Mouse (Mus musculus): ENCODE results near the gene Pkp3. TPM values are rescaled to one million over a fixed set of nuclear protein-coding genes. Genes with fewer than 3 reads are reported as not detected.

Gene Pkp3
- polyA plus RNA-seq, 1 experiment: 19.6 TPM

DNA sequence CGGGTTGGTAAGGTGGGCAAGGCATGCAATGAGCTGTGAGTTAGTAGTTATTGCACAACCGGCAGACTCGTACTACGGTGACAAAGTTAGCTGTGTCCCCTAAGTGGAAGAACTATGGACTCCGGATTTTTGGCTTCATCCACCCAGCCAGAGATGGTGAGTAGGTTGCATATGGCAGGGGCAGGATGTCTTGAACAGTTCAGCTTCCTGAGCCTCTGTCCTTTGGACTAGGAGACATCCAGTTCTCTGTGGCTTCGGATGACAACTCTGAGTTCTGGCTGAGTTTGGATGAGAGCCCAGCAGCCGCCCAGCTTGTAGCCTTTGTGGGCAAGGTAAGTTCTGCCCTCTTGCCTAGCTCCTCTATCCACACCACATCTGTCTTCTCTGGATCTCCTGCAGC lies 13.4 kb upstream of the Pkp3 start:
- H3K4me3 ChIP-seq (ENCODE audit: low read depth, low read length): no peak overlapping the region
- H3K36me3 ChIP-seq (ENCODE audit: control insufficient read depth, insufficient read depth, low read length, poor library complexity, severe bottlenecking): peaks cover 15% of the 10 kb centered on the region
- H3K4me1 ChIP-seq (ENCODE audit: control insufficient read depth, insufficient read depth, low read length): peaks cover 10% of the 10 kb centered on the region
- no peak for TF ChIP-seq CTCF (IDR thresholded peaks at IDR 0.05; ENCODE audit: low read depth, low read length)
- no peak for TF ChIP-seq POLR2A (IDR thresholded peaks at IDR 0.05; ENCODE audit: insufficient read depth, low read length)
- no peak for TF ChIP-seq EP300 (IDR thresholded peaks at IDR 0.05; ENCODE audit: insufficient read depth, low read depth, low read length)
- H3K27me3 ChIP-seq (ENCODE audit: control insufficient read depth, insufficient read depth, low read length, poor library complexity, severe bottlenecking): no peaks in the 10 kb centered on the region
- H3K9me3 ChIP-seq (replicated peaks; ENCODE audit: control insufficient read depth, insufficient read depth, low read length, poor library complexity, severe bottlenecking): no peaks in the 10 kb centered on the region
- H3K27ac ChIP-seq (ENCODE audit: insufficient read depth, low read length): no peak overlapping the region
- H3K9ac ChIP-seq (ENCODE audit: low read depth, poor library complexity, severe bottlenecking): no peak overlapping the region

DNA sequence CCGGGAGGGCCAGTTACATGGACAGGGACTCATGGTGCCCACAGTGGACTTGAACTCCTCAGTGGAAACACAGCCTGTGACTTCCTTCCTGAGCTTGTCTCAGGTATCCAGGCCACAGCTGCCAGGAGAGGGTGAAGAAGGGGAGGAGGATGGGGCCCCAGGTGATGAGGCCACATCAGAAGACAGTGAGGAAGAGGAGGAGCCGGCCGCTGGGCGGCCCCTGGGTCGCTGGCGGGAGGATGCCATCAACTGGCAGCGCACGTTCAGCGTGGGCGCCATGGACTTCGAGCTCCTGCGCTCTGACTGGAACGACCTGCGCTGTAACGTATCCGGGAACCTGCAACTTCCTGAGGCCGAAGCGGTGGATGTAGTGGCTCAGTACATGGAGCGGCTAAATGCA lies 9.7 kb upstream of the Pkp3 start:
- no peak overlapping the region for H3K4me3 ChIP-seq (ENCODE audit: low read depth, low read length)
- peaks cover 15% of the 10 kb centered on the region for H3K36me3 ChIP-seq (ENCODE audit: control insufficient read depth, insufficient read depth, low read length, poor library complexity, severe bottlenecking)

DNA sequence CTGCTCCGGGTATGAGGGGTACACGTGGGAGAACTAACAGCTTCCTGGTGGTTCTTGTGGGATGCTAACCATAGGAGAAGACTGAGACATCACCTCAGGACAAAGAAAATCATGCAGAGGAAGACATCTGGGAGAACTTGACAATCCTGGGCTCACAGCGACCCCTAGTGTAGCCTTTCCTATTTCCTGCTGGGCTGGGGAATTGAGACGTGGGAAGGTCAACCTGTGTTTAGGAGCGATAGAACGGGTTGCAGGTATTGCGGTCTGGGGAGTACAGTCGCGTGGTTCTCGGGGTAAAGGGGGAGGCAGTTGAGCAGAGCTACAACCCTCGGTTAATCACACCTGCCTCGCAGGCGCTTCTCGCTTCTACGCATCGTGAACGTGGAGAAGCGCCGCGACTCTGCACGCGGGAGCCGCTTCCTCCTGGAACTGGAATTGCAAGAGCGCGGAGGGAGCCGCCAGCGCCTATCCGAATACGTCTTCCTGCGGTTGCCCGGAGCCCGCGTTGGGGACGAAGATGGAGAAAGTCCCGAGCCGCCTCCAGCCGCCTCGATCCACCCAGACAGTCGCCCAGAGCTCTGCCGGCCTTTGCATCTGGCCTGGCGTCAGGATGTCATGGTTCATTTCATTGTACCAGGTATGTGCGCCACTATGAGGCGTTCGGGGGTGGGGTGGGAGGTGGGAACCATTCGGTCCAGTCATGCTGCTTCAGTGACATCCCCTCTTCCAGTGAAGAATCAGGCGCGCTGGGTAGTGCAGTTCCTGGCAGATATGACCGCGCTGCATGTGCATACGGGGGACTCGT lies 7.8 kb upstream of the Pkp3 start:
- Histone ChIP-seq H3K36me3 (ENCODE audit: control insufficient read depth, insufficient read depth, low read length, poor library complexity, severe bottlenecking) (peaks cover 9% of the 10 kb centered on the region), H3K27ac (ENCODE audit: insufficient read depth, low read length) (no peak overlapping the region)

More for the DNA sequence above, 9.7 kb upstream of the Pkp3 start:
- H3K9me3 ChIP-seq (replicated peaks; ENCODE audit: control insufficient read depth, insufficient read depth, low read length, poor library complexity, severe bottlenecking): no peaks in the 10 kb centered on the region
- H3K9ac ChIP-seq (ENCODE audit: low read depth, poor library complexity, severe bottlenecking): no peak overlapping the region
- H3K27me3 ChIP-seq (ENCODE audit: control insufficient read depth, insufficient read depth, low read length, poor library complexity, severe bottlenecking): no peaks in the 10 kb centered on the region
- no peak overlapping the region for H3K27ac ChIP-seq (ENCODE audit: insufficient read depth, low read length)
- TF ChIP-seq EP300 (IDR thresholded peaks at IDR 0.05; ENCODE audit: insufficient read depth, low read depth, low read length) (no peak), CTCF (IDR thresholded peaks at IDR 0.05; ENCODE audit: low read depth, low read length) (no peak), POLR2A (IDR thresholded peaks at IDR 0.05; ENCODE audit: insufficient read depth, low read length) (no peak)
- peaks cover 13% of the 10 kb centered on the region for H3K4me1 ChIP-seq (ENCODE audit: control insufficient read depth, insufficient read depth, low read length)

DNA sequence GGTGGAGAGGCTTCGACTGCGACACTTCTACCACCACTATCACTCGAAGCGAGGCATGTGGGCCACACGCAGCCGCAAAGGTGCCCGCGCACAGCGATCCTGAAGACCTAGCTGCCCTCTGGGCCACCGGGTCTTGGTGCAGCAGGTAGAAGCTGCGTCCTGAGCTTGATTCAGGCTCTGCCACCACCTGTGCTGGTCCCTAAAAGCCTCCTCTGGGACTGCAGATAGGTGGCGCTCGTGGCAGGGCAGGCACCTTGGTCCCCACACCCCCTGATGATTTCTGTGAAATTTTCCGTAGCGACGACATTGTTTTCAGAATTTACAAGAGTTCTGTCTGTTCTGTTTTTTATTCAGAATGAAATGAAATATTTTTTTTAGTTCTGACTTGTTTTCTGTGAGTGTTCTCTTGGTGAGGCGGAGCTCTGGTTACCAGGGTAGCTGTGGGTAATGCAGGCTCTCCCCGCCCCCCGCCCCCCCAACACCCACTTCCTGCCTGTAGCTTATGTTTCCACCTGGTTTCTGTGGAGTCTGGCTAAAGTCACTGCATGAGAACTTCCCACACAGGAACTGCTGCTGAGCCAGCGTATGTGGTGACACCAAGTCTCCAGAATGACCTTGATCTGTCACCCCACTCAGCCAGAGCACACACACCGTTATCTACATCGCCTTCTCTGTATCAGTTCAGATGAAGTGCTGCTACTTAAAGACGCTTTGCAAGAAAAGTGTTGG lies 5.8 kb upstream of the Pkp3 start:
- Histone ChIP-seq H3K4me3 (ENCODE audit: low read depth, low read length) (peak overlapping the region; percentile 22; the same call in 1 of the 2 replicates), H3K9me3 (replicated peaks; ENCODE audit: control insufficient read depth, insufficient read depth, low read length, poor library complexity, severe bottlenecking) (no peaks in the 10 kb centered on the region), H3K27me3 (ENCODE audit: control insufficient read depth, insufficient read depth, low read length, poor library complexity, severe bottlenecking) (no peaks in the 10 kb centered on the region), H3K9ac (ENCODE audit: low read depth, poor library complexity, severe bottlenecking) (no peak overlapping the region), H3K36me3 (ENCODE audit: control insufficient read depth, insufficient read depth, low read length, poor library complexity, severe bottlenecking) (peaks cover 5% of the 10 kb centered on the region; the same call in 1 of the 2 replicates), H3K4me1 (ENCODE audit: control insufficient read depth, insufficient read depth, low read length) (peaks cover 5% of the 10 kb centered on the region), H3K27ac (ENCODE audit: insufficient read depth, low read length) (no peak overlapping the region)
- TF ChIP-seq CTCF (IDR thresholded peaks at IDR 0.05; ENCODE audit: low read depth, low read length): peak; percentile 86
- TF ChIP-seq EP300 (IDR thresholded peaks at IDR 0.05; ENCODE audit: insufficient read depth, low read depth, low read length): no peak

More for the DNA sequence above, 7.8 kb upstream of the Pkp3 start:
- Histone ChIP-seq H3K4me1 (ENCODE audit: control insufficient read depth, insufficient read depth, low read length) (peaks cover 5% of the 10 kb centered on the region), H3K27me3 (ENCODE audit: control insufficient read depth, insufficient read depth, low read length, poor library complexity, severe bottlenecking) (no peaks in the 10 kb centered on the region), H3K9ac (ENCODE audit: low read depth, poor library complexity, severe bottlenecking) (peak overlapping the region; percentile 22; the same call in 1 of the 2 replicates), H3K9me3 (replicated peaks; ENCODE audit: control insufficient read depth, insufficient read depth, low read length, poor library complexity, severe bottlenecking) (no peaks in the 10 kb centered on the region), H3K4me3 (ENCODE audit: low read depth, low read length) (peak overlapping the region; percentile 35)
- TF ChIP-seq CTCF (IDR thresholded peaks at IDR 0.05; ENCODE audit: low read depth, low read length): peak; percentile 79
- TF ChIP-seq POLR2A (IDR thresholded peaks at IDR 0.05; ENCODE audit: insufficient read depth, low read length): peak; percentile 6
- TF ChIP-seq EP300 (IDR thresholded peaks at IDR 0.05; ENCODE audit: insufficient read depth, low read depth, low read length): no peak

DNA sequence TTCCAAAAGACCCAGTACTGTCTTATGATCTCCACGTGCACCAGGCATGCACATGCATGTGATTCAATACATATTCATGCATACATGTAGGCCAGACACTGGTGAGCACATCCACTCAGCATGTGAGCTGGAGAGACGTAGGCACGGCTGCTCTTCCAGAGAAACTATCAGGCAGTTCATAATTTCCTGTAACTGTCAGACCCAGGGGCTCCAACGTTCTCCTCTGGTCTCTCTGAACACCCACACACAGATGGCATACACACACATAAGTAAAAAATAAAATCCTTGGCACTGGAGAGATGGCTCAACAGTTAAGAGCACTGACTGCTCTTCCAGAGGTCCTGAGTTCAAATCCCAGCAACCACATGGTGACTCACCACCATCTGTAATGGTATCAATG lies 4.2 kb upstream of the Pkp3 start:
- H3K4me1 ChIP-seq (ENCODE audit: control insufficient read depth, insufficient read depth, low read length): peaks cover 4% of the 10 kb centered on the region
- H3K27me3 ChIP-seq (ENCODE audit: control insufficient read depth, insufficient read depth, low read length, poor library complexity, severe bottlenecking): no peaks in the 10 kb centered on the region
- no peaks in the 10 kb centered on the region for H3K36me3 ChIP-seq (ENCODE audit: control insufficient read depth, insufficient read depth, low read length, poor library complexity, severe bottlenecking)
- no peak overlapping the region for H3K27ac ChIP-seq (ENCODE audit: insufficient read depth, low read length)
- no peak overlapping the region for H3K4me3 ChIP-seq (ENCODE audit: low read depth, low read length)
- H3K9me3 ChIP-seq (replicated peaks; ENCODE audit: control insufficient read depth, insufficient read depth, low read length, poor library complexity, severe bottlenecking): no peaks in the 10 kb centered on the region
- TF ChIP-seq POLR2A (IDR thresholded peaks at IDR 0.05; ENCODE audit: insufficient read depth, low read length) (no peak), CTCF (IDR thresholded peaks at IDR 0.05; ENCODE audit: low read depth, low read length) (no peak), EP300 (IDR thresholded peaks at IDR 0.05; ENCODE audit: insufficient read depth, low read depth, low read length) (no peak)
- H3K9ac ChIP-seq (ENCODE audit: low read depth, poor library complexity, severe bottlenecking): no peak overlapping the region

DNA sequence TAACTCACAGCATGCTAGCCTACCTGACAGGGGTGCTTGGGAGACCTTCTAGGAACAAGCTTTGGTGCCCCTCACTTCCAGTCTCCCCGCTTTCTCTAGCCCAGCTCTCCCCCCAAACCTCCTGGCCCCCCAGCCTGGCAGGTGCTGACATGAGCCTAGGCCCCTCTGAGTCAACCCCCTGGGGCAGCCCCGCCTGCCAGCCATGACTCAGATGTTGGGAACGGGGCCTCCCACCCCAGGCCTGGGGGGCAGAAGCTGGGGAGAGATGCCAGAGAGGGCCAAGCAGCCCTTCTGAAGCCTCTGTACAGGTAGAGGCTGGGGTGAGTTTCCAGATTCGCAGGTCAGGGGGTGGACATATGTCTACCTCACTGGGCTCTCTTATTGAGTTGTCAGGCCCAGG lies 858 bp downstream of the Pkp3 start:
- H3K27me3 ChIP-seq (ENCODE audit: control insufficient read depth, insufficient read depth, low read length, poor library complexity, severe bottlenecking): no peaks in the 10 kb centered on the region
- no peak overlapping the region for H3K4me3 ChIP-seq (ENCODE audit: low read depth, low read length)
- no peaks in the 10 kb centered on the region for H3K36me3 ChIP-seq (ENCODE audit: control insufficient read depth, insufficient read depth, low read length, poor library complexity, severe bottlenecking)
- TF ChIP-seq POLR2A (IDR thresholded peaks at IDR 0.05; ENCODE audit: insufficient read depth, low read length) (no peak), EP300 (IDR thresholded peaks at IDR 0.05; ENCODE audit: insufficient read depth, low read depth, low read length) (no peak), CTCF (IDR thresholded peaks at IDR 0.05; ENCODE audit: low read depth, low read length) (no peak)
- H3K4me1 ChIP-seq (ENCODE audit: control insufficient read depth, insufficient read depth, low read length): peaks cover 4% of the 10 kb centered on the region
- H3K9me3 ChIP-seq (replicated peaks; ENCODE audit: control insufficient read depth, insufficient read depth, low read length, poor library complexity, severe bottlenecking): no peaks in the 10 kb centered on the region
- H3K9ac ChIP-seq (ENCODE audit: low read depth, poor library complexity, severe bottlenecking): no peak overlapping the region; the same call in 1 of the 2 replicates
- H3K27ac ChIP-seq (ENCODE audit: insufficient read depth, low read length): no peak overlapping the region
